Mouse (Mus musculus): Measurements from ENCODE around the gene Xpot. TPM values are rescaled to one million over a fixed set of nuclear protein-coding genes. Genes with fewer than 3 reads are reported as not detected.
A peak's percentile ranks its signal among the peaks of the same experiment; 100 is the strongest.

The Xpot gene
- total RNA-seq, 2 experiments from 2014 or later = 75.3 to 75.5 TPM

- intact Hi-C loops (cut with DNase I) = loop anchor here (5.0 kb wide), 1 partner anchor 427 kb away; no protein-coding TSS in a partner anchor
These were observed 1.1 kb downstream of the Xpot start for GRCm38 (mm10) chr10:121625006-121625405.

DNA sequence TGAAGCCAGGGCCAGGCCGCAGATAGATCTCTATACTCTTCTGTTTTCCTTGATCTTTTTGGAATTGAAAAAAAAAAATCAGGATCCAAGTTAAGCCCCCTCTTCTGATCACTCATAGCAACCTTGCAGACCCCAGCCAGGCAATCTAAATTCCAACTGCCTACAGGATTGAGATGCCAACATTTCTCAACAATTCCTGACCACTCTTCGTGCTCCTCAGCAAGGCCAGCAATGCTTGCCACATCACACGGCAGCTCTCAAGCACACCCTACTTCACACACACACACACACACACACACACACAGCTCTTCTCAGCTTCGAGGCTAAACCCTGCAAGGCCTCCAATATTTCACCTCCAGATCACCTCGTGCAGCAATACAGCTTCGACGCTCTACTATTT, 2.5 kb downstream of the Xpot start:
- intact Hi-C loops (cut with DNase I) = no loop called here
- no peak for DNase-seq

More at GRCm38 (mm10) chr10:121625006-121625405, 1.1 kb downstream of the Xpot start:
- DNase-seq = no peak

DNA sequence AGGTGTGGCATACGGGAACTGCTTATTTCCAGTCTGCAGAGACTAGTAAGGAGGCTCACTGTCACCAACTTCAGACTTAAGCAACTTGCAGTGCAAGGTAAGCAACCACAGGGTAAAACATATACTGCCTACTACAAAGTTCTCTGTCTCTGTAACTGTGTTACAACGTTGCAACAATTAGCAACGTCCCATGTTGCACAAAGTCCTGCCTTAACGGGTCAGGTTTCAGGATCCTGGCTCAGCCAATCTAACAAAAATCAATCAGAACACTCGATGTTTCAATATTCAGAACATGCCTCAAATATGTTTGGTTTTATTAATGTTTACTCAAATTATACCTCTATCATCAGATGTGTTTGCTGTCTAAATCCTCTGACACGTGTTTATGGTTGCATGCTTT, 3.7 kb downstream of the Xpot start:
- intact Hi-C loops (cut with DNase I) = no loop called here
- no peak for DNase-seq

GRCm38 (mm10) chr10:121615935-121616334, 10.2 kb downstream of the Xpot start:
- no peak for DNase-seq
- intact Hi-C loops (cut with DNase I) = loop anchor here (10.0 kb wide), 1 partner anchor 61 kb away; no protein-coding TSS in a partner anchor

GRCm38 (mm10) chr10:121615146-121615870, 10.8 kb downstream of the Xpot start:
- intact Hi-C loops (cut with DNase I) = loop anchor here (10.0 kb wide), 1 partner anchor 61 kb away; no protein-coding TSS in a partner anchor
- DNase-seq = no peak

DNA sequence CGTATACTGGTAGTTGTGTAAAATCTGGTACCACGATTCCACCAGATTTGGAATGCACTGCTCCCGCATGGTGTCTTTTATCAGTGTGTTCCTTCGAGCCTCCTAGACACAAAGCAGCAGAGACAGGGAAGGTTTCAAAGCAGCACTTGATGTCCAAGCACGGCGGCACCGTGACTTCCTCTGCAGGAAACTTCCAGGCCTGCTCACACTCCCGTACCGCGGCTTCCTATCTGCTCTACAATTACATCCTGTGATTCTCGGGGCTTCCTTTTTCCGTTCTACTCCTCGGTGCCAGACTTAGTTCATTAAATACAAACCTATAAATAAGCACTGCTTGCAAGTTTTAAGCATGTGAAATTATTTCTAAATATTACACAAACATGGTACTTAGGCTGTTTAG, 12.6 kb downstream of the Xpot start:
- DNase-seq = no peak
- intact Hi-C loops (cut with DNase I) = loop anchor here (10.0 kb wide), 1 partner anchor 59 kb away; no protein-coding TSS in a partner anchor

- intact Hi-C loops (cut with DNase I) = loop anchor here (10.0 kb wide), 1 partner anchor 58 kb away; no protein-coding TSS in a partner anchor
- DNase-seq = no peak
These were observed 13.7 kb downstream of the Xpot start for GRCm38 (mm10) chr10:121612448-121612847.

DNA sequence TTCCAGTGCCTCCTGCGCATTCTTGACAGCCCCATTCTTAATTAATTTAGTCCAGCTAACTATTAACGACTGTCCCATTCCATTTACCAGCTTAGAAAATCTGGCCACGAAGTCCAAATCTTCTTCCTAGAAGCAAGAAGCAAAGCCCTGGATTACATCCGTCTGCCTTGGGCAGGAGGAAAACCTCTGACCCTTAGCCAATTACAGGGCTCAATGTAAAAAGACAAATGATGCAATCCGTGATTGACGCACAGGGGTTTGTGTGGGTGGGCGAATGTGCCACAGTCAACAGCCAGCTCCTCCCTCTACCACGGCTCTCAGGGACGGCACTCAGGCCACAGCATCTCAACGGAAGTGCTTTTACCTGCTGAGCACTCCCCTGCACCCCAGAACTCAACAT, 14.5 kb downstream of the Xpot start:
- intact Hi-C loops (cut with DNase I) = loop anchor here (10.0 kb wide), 1 partner anchor 57 kb away; no protein-coding TSS in a partner anchor
- no peak for DNase-seq

DNA sequence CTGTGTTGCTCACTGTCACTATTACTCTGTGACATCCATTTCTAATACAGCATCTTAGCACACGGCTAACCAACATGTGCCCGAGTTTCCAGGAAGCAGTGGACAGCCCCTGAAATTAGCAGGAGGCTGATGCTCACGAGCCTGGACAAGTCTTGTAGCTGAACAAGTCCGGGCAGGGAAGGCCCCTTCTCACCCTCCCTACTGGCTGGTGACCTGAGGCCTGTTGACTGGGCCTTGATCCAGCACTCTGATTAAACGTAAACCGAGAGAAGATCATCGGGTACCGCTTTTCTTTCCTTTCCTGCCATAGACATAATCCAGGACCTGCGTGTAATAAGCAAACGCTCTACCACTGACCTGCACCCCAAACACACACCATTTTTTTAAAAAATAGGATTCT, 18.0 kb downstream of the Xpot start:
- DNase-seq = no peak
- intact Hi-C loops (cut with DNase I) = no loop called here

DNA sequence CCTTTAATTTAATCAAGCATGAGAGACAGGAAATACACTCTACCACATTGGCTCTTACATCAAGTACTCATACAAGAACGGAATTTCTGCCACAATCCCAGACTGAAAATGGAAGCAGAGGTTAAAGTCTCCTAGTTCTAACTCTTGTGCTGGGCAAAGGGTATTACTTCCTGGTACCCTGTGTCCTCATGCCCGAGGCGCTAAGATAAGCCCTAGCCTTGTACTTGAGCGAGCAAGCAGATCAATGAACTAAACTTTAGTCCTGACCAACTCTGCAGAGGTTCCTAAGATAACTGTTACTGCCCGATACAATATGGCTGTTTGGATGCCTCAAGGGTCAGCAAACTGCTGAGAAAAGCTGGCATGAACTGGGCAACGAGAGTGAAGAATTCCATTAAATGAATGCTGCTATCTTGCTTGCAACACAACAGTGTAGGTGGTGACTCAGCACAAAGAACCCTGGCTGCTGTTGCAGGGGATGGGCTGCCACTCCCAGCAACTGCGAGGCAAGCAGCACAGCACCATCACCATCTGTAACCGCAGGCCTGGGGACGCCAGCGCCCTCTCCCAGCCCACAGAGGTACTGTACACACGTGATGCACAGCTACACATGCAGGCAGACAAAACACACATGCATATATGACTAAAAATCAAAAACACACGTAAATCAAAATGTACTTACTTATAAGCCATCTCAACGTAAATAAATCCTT, 21.3 kb downstream of the Xpot start:
- intact Hi-C loops (cut with DNase I) = no loop called here
- no peak for DNase-seq

GRCm38 (mm10) chr10:121603556-121603955, 22.6 kb downstream of the Xpot start:
- intact Hi-C loops (cut with DNase I) = no loop called here

DNA sequence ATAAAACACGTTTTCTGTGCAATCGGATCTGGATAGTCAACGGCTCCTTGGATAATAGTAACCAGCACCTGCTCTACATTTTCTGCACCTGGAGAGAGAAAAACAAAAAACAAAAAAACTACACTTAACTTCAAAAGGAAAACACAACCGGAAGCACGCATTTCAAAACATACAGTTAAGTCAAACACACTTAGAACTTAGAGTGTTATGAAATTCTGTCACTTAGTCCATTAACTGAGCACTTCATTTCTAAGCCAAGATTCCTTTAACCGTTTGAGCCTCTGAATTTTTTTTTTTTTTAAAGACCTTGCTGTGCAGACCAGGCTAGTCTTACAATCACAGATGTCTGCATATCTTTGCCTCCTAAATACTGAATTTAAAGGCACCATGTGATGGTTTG, 24.9 kb downstream of the Xpot start:
- DNase-seq = no peak
- intact Hi-C loops (cut with DNase I) = no loop called here

More at GRCm38 (mm10) chr10:121603556-121603955, 22.6 kb downstream of the Xpot start:
- DNase-seq = no peak

DNA sequence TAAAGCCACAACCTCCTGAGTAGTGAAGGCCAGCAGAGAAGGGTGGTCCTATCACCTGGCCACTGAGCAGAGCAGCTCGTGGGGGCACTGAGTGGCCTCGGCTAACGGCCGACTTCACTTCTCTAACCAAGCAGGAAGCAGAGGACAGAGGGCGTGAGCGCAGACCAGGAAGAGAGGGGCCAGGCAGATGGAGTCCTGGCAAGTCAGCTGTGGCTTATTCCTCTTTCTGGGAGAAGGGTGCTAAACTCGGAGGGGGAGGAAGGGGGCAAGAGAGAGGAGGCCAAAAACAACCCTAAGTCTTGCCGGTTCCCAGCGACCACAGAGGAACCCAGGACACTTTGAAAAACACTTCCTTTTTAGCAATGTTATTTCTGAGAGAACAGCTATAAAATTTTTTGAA, 29.6 kb downstream of the Xpot start:
- intact Hi-C loops (cut with DNase I) = no loop called here
- no peak for DNase-seq

DNA sequence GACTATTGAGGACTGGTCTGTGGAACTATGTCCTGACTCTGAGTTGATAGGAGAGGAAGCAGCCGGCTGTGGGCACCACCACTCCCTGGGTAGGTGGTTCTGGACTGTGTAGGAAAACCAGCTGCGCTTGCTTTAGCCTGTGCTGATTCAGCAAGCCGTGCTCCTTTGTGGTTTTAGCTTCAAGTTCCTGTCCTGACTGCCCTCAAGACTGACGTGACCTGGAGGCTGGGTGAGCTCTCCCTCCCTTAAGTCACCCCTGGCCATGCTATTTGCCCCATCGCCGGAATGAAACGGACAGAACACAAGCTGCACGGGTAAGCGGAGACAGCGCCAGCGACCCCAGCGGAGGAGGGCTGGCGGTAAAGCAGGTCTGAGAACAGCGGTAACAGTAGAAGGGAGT, 35.0 kb downstream of the Xpot start:
- no peak for DNase-seq
- intact Hi-C loops (cut with DNase I) = no loop called here

DNA sequence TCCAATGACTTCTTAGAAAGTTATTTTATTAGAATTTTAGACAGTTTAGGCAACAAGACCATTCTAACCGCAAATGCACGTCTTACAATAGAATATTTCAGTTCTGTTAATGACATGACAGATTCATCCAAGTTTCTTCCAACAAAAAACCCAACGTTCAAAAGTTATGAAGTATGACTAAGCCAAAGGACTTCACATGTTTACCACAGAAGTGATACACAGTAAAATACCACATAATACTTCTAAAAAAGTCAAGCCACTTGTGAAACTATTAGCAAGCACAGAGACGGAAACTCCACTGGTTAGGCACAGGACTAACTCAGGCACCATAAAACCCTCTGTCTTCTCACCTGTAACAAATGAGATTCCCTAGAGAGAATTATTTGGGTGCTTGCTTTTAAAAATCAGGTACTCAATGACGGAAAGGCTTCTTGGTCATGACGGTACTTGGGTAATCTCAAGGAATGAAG, 38.7 kb downstream of the Xpot start:
- DNase-seq = no peak
- intact Hi-C loops (cut with DNase I) = no loop called here

DNA sequence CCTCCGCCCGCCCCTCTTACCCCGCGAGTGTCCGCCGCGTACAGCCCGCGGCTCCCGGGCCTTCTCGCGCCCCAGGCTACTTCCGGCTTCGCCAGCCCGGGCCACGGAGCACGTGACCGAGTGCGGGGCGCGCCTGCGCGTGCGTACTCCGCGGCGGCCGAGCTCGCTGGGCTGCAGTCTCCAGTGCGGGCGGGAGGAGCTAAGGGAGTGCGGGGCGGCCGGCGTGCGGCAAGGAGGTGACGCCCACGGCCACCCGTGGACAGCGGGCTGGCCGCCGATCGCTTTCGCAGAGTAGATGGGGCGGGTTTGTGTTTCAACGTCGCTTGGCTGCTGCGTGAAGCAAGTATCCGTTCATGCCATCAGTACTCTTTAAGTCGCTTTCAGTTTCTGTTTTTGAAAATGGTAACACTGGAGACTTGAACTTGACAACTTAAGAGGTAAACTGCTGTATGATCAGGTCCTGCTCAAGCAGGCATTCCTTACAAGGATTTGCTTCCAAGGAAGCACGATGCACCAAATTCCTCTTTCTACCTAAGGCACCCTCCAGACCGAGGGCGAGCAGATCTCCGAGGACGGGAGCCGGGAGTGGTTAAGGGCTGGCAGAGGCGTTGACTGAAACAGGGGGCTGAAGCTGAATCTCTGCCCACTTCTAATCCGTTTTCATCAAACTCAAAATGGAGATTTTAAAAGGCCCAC, 39.3 kb downstream of the Xpot start, which contains the start of gene Tbk1:
Gene Tbk1 (minus strand): TSS at position 113 of the 696 bp plus-strand sequence.
- intact Hi-C loops (cut with DNase I) = no loop called here
- peak; percentile 95 for DNase-seq

DNA sequence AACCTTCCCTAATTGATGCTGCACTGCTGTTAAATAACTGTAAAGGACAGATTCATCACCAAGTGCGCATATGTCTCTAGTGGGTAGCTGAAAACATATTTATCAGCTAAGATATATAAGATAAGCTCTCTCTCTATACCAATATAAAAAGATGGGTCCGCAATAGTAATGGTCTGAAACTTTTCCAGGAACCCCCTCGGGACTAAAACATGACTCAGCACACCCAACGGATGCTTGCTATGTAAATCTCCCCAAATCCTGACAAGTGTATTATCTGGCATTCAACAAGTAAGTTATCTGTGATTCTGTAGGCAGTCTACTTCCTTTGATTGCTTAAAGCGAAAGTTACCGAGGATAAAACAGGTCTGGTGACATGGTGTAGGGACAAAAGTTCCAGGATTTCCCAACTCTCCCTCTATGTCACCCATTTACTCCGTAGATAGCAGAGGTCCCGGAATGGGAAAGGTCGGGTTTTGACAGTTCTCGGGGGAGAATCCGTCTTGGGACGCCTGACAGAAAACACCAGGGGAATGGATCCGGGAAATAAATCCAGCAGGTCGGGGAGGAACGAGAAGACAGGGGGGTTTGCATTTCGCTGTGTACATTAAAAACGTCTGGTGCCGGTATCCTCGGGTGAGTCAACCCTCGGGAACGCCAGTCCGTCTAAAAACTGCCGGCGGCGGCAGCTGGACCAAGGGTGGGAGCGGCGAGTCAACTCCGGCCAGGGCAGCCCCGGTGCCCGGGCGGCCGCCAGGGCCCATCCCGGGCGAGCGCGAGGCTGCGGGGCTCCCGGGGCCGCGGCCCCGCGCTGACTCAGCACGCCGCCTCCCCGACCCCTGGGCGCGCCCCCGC, 40.1 kb downstream of the Xpot start:
- intact Hi-C loops (cut with DNase I) = no loop called here
- DNase-seq = peak; percentile 22

DNA sequence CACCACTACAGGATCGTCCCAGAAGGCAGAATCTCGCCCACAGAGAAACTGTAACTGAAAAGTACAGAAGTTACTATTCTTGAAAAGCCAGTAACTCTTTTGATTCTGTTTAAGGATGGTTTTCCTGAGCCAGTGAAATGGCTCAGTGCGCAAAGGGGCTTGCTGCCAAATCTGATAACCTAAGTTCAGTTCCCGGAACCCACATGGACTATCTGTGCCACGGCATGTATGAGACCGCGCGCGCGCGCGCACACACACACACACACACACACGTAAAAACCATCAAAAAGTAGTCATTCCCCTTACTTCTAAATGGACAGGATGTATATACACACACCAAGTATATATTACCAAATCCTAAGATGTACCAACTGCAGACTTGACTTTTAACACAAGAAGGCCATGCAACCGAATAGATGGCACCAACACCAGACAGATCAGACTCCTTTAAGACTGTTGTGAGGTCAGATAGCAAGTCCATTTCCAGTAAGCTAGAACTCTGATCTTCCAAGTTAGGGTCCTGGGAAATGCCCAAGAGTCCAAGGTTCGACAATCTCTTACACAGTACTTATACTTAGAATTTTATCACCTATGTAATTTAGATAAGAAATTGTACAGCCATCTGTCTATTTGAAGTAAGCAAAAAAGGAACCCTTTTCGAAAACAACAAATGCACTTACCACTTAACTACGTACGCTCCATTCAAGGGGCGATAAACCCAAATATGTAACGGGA, 40.9 kb downstream of the Xpot start:
- DNase-seq = no peak
- intact Hi-C loops (cut with DNase I) = no loop called here

DNA sequence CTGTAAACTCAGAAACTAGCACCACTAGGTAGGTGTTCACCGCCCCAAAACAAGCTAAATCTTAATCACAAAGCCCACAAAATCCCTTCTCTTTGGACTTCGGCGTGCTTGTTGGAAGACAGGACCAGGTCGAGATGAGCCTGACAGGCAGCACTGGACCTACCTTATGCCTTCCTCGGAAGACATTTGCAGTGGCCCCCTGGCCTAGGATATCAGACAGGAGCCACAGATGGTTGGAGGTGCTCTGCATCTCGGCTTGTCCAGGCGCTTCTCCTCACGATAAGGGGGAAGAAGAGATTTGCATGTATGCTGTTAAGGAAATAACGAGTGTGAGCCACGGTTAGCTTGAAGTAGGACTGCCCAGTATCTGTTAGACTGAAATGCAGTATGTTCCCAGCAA, 42.1 kb downstream of the Xpot start:
- intact Hi-C loops (cut with DNase I) = no loop called here
- DNase-seq = no peak
